Mouse (Mus musculus) lung, embryonic 16.5 days (tissue): ENCODE results near the gene Serpina5. TPM values are rescaled to one million over a fixed set of nuclear protein-coding genes. Genes with fewer than 3 reads are reported as not detected.
"Not testable (repeated sequence)": the region's sequence is repeated elsewhere in the genome, so short reads cannot be mapped to it uniquely, and the experiment has no call there.

Source experiments
- ATAC-seq: fragments of 200-750 bp; cut with Nextera tagmentation; 2 replicates; pipeline ENCODE4 v1.8.0; 2017; ENCODE audit warnings: low read depth, mild to moderate bottlenecking, moderate library complexity
- H3K27ac ChIP-seq: fragments of 300-500 bp; sonication (generic); 2 replicates; pipeline ENCODE4 v1.5.1; 2014; ENCODE audit warnings: mild to moderate bottlenecking, control low read depth, low read length
- H3K27me3 ChIP-seq: fragments of 300-500 bp; sonication (generic); 2 replicates; pipeline ENCODE4 v1.6.1; 2014; ENCODE audit warnings: low read depth, low read length, mixed read lengths; ENCODE audit not compliant: control insufficient read depth, insufficient read depth
- H3K36me3 ChIP-seq: fragments of 300-500 bp; sonication (generic); 2 replicates; pipeline ENCODE4 v1.6.1; 2014; ENCODE audit warnings: low read length; ENCODE audit not compliant: control insufficient read depth, insufficient read depth
- H3K4me1 ChIP-seq: fragments of 300-500 bp; sonication (generic); replicated peaks from 2 replicates; pipeline ENCODE4 v1.6.1; 2014; ENCODE audit warnings: low read length, mixed read lengths; ENCODE audit not compliant: control insufficient read depth, insufficient read depth
- H3K4me2 ChIP-seq: fragments of 300-500 bp; sonication (generic); 2 replicates; pipeline ENCODE4 v1.6.1; 2014; ENCODE audit warnings: low read depth, low read length, control low read depth
- H3K4me3 ChIP-seq: fragments of 300-500 bp; sonication (generic); 2 replicates; pipeline ENCODE4 v1.5.1; 2014; ENCODE audit warnings: mild to moderate bottlenecking, low read length, control low read depth
- H3K9ac ChIP-seq: fragments of 300-500 bp; sonication (generic); 2 replicates; pipeline ENCODE4 v1.6.1; 2014; ENCODE audit warnings: low read length, control low read depth
- H3K9me3 ChIP-seq: fragments of 300-500 bp; sonication (generic); 2 replicates; pipeline ENCODE4 v1.6.1; 2016; ENCODE audit warnings: low read length; ENCODE audit not compliant: control insufficient read depth
- WGBS: fragments of 180-500 bp; shearing (Covaris S2); extraction: QIAGEN DNeasy Blood & Tissue Kit; methylation state at CpG from one replicate; pipeline ENCODE4 v1.1.7; 2014; 5-methylcytosine and 5-hydroxymethylcytosine counted together
- polyA plus RNA-seq: library from polyadenylated mRNA; unstranded; fragments of >200 nt; fragmentation: Nextera tagmentation; extraction: Ambion mirVana; gene quantifications from 2 replicates; pipeline ENCODE4 v1.2.1, GENCODE M21; 2015

Serpina5 gene
- polyA plus RNA-seq, 1 experiment from 2014 or later = not detected

GRCm38 (mm10) chr12:104067549-104067948 lies 33.4 kb upstream of the Serpina5 start:
- Histone ChIP-seq H3K9me3 (no peaks in the 10 kb centered on the region), H3K4me3 (peak overlapping the region; percentile 35), H3K27me3 (no peaks in the 10 kb centered on the region), H3K4me1 (no peaks in the 10 kb centered on the region), H3K36me3 (no peaks in the 10 kb centered on the region), H3K4me2 (peak overlapping the region; percentile 45), H3K27ac (no peak overlapping the region), H3K9ac (peak overlapping the region; percentile 47)
- WGBS = 18% methylated on average over 4 of the region's 4 CpGs
- ATAC-seq = peak; percentile 80

GRCm38 (mm10) chr12:104069620-104070019 lies 31.3 kb upstream of the Serpina5 start:
- no peak overlapping the region for H3K9ac ChIP-seq
- H3K4me1 ChIP-seq = no peaks in the 10 kb centered on the region
- no peak overlapping the region for H3K4me3 ChIP-seq
- H3K36me3 ChIP-seq = no peaks in the 10 kb centered on the region
- 0% methylated on average over 2 of the region's 2 CpGs for WGBS
- no peak overlapping the region for H3K4me2 ChIP-seq
- H3K9me3 ChIP-seq = no peaks in the 10 kb centered on the region
- H3K27me3 ChIP-seq = no peaks in the 10 kb centered on the region
- ATAC-seq = peak; percentile 45; the same call in 1 of the 2 replicates
- no peak overlapping the region for H3K27ac ChIP-seq

- no peak overlapping the region for H3K9ac ChIP-seq
- H3K27ac ChIP-seq = no peak overlapping the region
- no peak for ATAC-seq
- 10% methylated on average over 1 of the region's 1 CpGs for WGBS
- H3K4me2 ChIP-seq = no peak overlapping the region
- no peaks in the 10 kb centered on the region for H3K36me3 ChIP-seq
- H3K4me1 ChIP-seq = no peaks in the 10 kb centered on the region
- H3K27me3 ChIP-seq = no peaks in the 10 kb centered on the region
- no peak overlapping the region for H3K4me3 ChIP-seq
- H3K9me3 ChIP-seq = no peaks in the 10 kb centered on the region
These were observed 29.2 kb upstream of the Serpina5 start for GRCm38 (mm10) chr12:104071708-104072107.

- Histone ChIP-seq H3K9ac (no peak overlapping the region), H3K27me3 (no peaks in the 10 kb centered on the region), H3K4me2 (no peak overlapping the region), H3K4me1 (no peaks in the 10 kb centered on the region), H3K9me3 (no peaks in the 10 kb centered on the region), H3K27ac (no peak overlapping the region), H3K4me3 (no peak overlapping the region), H3K36me3 (no peaks in the 10 kb centered on the region)
- 66% methylated on average over 5 of the region's 5 CpGs for WGBS
- ATAC-seq = no peak
These were observed 28.6 kb upstream of the Serpina5 start for GRCm38 (mm10) chr12:104072286-104072685.

- H3K4me1 ChIP-seq = no peaks in the 10 kb centered on the region
- WGBS = 61% methylated on average over 2 of the region's 2 CpGs
- no peak overlapping the region for H3K4me3 ChIP-seq
- no peak overlapping the region for H3K4me2 ChIP-seq
- H3K9ac ChIP-seq = no peak overlapping the region
- no peaks in the 10 kb centered on the region for H3K9me3 ChIP-seq
- no peak overlapping the region for H3K27ac ChIP-seq
- H3K36me3 ChIP-seq = no peaks in the 10 kb centered on the region
- no peaks in the 10 kb centered on the region for H3K27me3 ChIP-seq
- no peak for ATAC-seq
These were observed 10.8 kb upstream of the Serpina5 start for GRCm38 (mm10) chr12:104090119-104090518.

- 82% methylated on average over 1 of the region's 1 CpGs for whole genome bisulfite sequencing
- H3K9me3 ChIP-seq = no peaks in the 10 kb centered on the region
- no peaks in the 10 kb centered on the region for H3K4me1 ChIP-seq
- no peak overlapping the region for H3K4me2 ChIP-seq
- H3K27ac ChIP-seq = no peak overlapping the region
- H3K9ac ChIP-seq = no peak overlapping the region
- no peak overlapping the region for H3K4me3 ChIP-seq
- no peaks in the 10 kb centered on the region for H3K27me3 ChIP-seq
- H3K36me3 ChIP-seq = no peaks in the 10 kb centered on the region
- ATAC-seq = no peak
These were observed 9.6 kb upstream of the Serpina5 start for GRCm38 (mm10) chr12:104091303-104091702.

GRCm38 (mm10) chr12:104105847-104106246 lies 4.9 kb downstream of the Serpina5 start:
- Histone ChIP-seq H3K9ac (no peak overlapping the region), H3K27me3 (no peaks in the 10 kb centered on the region), H3K4me1 (no peaks in the 10 kb centered on the region), H3K36me3 (no peaks in the 10 kb centered on the region), H3K27ac (no peak overlapping the region), H3K4me2 (no peak overlapping the region), H3K9me3 (no peaks in the 10 kb centered on the region), H3K4me3 (no peak overlapping the region)
- no peak for ATAC-seq

- no peaks in the 10 kb centered on the region for H3K4me1 ChIP-seq
- no peak overlapping the region for H3K27ac ChIP-seq
- no peak overlapping the region for H3K4me3 ChIP-seq
- H3K4me2 ChIP-seq = no peak overlapping the region
- no peaks in the 10 kb centered on the region for H3K36me3 ChIP-seq
- no peak for ATAC-seq
- no peaks in the 10 kb centered on the region for H3K27me3 ChIP-seq
- no peak overlapping the region for H3K9ac ChIP-seq
- H3K9me3 ChIP-seq = no peaks in the 10 kb centered on the region
These were observed 6.0 kb downstream of the Serpina5 start for GRCm38 (mm10) chr12:104106919-104107318.

GRCm38 (mm10) chr12:104108507-104108906 lies 7.6 kb downstream of the Serpina5 start:
- H3K27ac ChIP-seq = no peak overlapping the region
- no peaks in the 10 kb centered on the region for H3K36me3 ChIP-seq
- 68% methylated on average over 2 of the region's 2 CpGs for WGBS
- no peaks in the 10 kb centered on the region for H3K4me1 ChIP-seq
- no peaks in the 10 kb centered on the region for H3K9me3 ChIP-seq
- no peak overlapping the region for H3K4me2 ChIP-seq
- H3K4me3 ChIP-seq = no peak overlapping the region
- no peaks in the 10 kb centered on the region for H3K27me3 ChIP-seq
- H3K9ac ChIP-seq = no peak overlapping the region
- ATAC-seq = no peak

- H3K27me3 ChIP-seq, ATAC-seq, H3K9ac ChIP-seq, H3K36me3 ChIP-seq, H3K27ac ChIP-seq, H3K4me3 ChIP-seq, H3K4me2 ChIP-seq, H3K4me1 ChIP-seq, H3K9me3 ChIP-seq: not testable (repeated sequence)
- 89% methylated on average over 10 of the region's 11 CpGs for WGBS
These were observed 11.4 kb downstream of the Serpina5 start, which contains the start of gene Serpina3a for GRCm38 (mm10) chr12:104112333-104112732. Gene Serpina3a (plus strand): TSS chr12:104112724.
